Mouse (Mus musculus): ENCODE measurements around the gene Bicra.

Bicra gene

DNA sequence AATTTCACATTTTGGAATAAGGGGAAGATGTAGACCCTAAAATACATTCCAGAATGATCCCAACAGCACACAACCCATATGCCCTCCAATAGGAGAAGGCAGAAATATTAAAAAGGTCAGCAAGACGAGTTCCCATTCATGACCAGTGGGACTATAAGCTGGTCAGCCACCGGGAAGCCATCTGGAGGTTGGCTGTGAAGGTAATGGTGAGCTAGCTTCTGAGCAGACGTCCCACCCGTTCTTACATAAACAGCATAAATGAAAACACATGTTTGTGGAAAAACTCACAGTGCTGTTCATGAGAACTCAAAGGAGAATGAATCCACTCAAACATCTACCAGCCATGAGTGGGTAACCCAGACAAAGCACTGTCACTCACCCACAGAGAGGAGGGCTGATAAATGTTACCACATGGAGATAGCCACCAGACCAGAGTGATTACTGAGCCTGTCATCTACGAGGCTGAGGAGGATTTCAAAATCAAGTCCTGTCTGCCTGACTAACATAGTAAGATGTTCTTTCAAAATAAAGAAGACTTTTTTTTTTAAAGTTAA, 33.9 kb downstream of the Bicra start:
- no peak for DNase-seq

DNA sequence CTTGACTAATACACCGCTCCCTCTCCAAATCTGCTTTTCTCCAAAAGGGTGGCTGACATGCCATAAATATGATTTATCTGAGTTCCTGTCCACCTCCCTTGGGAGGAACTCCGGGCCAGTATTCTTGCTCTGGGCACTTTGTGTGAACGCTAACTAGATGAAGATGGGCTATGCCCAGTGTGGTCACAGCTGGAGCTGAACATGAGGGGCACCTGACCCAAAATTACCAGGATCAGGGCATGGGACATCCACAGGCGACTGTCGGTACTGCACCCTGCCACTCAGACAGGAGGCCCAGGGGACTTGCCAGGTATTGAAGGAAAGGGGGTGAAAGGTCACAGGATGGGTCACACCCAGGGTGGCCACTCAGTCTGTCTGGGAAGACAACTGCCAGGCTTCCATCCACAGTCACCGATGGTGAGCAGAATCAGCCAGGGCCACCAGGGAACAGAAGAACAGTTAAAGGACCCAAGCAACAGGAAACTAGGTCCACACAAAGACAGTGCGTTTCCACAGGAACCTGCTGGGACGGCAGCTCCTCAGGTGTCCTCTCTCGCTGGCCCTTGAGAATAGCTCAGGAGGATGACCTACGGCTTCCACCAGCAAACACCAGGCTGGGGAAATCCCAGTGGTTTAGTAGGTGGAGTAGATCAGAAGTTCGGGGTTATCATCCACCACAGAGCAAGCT, 35.0 kb downstream of the Bicra start:
- DNase-seq, result peak; percentile 62

GRCm38 (mm10) chr7:16011418-16012085, 36.2 kb downstream of the Bicra start:
- DNase-seq, result no peak

DNA sequence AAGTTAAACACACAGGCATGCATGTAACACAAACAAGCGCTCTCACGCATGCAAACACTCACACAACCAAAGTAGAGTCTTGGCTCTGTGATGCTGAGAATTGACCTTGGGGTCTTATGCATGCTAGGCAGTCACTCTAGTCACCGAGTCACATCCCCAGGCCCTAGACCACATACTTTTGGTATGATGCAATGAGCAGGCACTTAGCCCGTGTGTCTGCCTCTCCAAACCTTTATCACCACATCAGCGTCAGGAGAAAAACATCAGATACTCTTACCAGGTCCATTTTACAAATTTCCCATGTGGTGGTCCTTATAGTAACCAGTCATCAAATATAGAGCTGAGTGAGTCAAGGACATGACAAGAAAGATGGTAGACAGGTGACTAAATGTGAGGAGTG, 37.1 kb downstream of the Bicra start:
- no peak for DNase-seq

GRCm38 (mm10) chr7:16009636-16010035, 38.1 kb downstream of the Bicra start:
- no peak for DNase-seq

DNA sequence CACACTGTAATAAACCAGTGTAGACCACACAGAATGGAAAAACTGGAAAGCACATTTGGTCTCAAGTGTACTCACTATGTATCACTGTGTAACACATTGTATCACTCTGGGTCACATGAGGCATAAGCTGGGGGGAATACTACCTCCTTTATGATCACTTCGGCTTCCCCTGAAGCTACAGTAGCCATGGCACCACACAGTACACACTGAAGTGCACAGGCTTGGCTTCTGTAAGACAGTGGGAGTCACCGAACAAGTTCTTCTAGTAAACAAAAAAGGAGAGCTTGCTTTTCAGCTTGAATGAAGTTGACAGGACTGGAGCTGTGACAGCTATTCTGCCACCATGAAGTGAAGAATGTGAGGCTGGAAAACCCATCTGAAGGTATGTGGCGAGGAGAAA, 42.7 kb downstream of the Bicra start:
- DNase-seq, result no peak

GRCm38 (mm10) chr7:16004177-16004856, 43.4 kb downstream of the Bicra start:
- DNase-seq, result no peak

- DNase-seq, result no peak
Observed at GRCm38 (mm10) chr7:16003032-16003431, 44.7 kb downstream of the Bicra start.

- no peak for DNase-seq
Observed at GRCm38 (mm10) chr7:16002171-16002570, 45.5 kb downstream of the Bicra start.

GRCm38 (mm10) chr7:16001691-16002090, 46.0 kb downstream of the Bicra start:
- DNase-seq, result no peak

DNA sequence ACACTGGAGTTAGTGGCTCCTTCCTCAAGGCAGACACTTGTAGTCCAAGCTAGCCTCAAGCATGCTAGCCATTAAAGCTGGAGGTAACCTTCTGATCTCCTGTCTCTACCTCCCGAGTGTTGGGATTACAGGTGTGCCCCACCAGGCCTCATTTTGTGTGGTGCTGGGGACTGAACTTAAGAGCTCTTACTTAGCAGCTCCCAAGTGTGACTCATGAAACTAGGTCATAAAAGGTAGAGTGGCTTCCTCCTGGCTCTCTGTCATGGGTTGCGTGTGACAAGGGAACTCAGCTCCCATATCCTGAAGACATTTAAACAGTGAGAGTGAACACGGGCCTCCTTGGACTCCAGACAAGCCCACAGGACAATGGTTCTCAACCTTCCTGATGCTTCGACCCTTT, 53.9 kb downstream of the Bicra start:
- no peak for DNase-seq

GRCm38 (mm10) chr7:15993152-15993551, 54.6 kb downstream of the Bicra start:
- DNase-seq, result peak; percentile 92

- peak; percentile 73 for DNase-seq
Observed at GRCm38 (mm10) chr7:15991764-15992163, 56.0 kb downstream of the Bicra start.

- DNase-seq, result peak; percentile 52
Observed at GRCm38 (mm10) chr7:15987661-15988356, 59.9 kb downstream of the Bicra start.

- peak; percentile 65 for DNase-seq
Observed at GRCm38 (mm10) chr7:15982729-15983407, 64.9 kb downstream of the Bicra start.

DNA sequence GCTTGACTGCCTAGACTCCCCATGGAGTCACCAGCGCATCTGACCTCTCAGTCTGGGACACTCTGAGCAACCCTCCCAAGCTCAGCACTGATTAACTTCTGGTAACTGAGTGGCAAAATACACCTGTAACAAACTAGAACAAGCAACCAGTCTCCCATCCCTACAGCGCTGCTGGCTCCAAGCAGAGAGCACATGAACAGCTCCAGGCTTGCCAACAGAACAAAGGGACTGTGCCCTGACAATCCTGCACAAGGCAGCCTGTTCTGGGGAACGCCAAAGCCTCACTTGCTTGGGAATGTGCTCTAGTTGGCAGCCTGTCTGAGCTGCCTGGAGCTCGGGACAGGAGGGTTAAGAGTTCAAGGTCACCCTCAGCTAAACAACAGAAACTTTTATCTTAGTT, 66.2 kb downstream of the Bicra start:
- peak; percentile 95 for DNase-seq

GRCm38 (mm10) chr7:15980246-15980645, 67.5 kb downstream of the Bicra start:
- peak; percentile 83 for DNase-seq

- DNase-seq, result peak; percentile 54
Observed at GRCm38 (mm10) chr7:15975904-15976303, 71.8 kb downstream of the Bicra start.

DNA sequence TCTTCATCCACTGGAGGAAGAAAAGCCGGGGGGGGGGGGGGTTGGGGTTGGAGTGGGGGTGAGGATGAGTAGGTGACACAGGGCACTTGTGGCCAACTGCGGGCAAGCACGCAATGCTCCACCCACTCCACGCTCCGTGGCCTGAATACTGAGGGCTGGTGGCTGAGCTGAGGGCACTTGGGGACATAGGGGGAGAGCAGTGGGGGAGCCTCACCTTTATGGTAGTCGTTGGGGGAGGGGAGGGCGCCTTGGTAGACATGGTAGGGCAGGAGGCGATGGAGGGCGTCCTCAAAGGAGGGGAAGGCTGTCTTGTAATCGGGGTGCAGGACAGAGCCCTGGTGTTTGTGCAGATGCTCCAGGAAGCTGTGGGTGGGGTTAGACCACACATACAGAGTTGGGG, 72.3 kb downstream of the Bicra start:
- DNase-seq, result no peak

DNA sequence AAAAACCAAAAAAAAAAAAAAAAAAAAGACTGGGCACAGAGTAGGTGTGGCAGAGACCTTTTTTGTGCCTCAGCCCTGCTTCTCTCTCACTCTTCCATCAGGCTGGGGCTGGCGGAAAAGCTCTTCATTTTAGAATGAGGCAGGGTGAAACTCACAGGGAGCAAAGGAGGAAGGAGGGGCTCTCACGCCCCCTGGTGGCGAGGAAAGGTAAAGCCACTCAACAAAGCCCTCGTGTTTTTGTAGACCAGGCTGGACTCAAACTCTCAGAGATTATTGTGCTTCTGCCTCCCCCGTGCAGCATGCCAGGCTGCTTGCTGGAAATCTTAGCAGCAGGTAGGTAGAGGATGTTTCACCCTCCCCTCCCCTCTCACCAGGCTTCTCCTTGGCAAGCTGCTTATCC, 73.0 kb downstream of the Bicra start:
- peak; percentile 66 for DNase-seq

DNA sequence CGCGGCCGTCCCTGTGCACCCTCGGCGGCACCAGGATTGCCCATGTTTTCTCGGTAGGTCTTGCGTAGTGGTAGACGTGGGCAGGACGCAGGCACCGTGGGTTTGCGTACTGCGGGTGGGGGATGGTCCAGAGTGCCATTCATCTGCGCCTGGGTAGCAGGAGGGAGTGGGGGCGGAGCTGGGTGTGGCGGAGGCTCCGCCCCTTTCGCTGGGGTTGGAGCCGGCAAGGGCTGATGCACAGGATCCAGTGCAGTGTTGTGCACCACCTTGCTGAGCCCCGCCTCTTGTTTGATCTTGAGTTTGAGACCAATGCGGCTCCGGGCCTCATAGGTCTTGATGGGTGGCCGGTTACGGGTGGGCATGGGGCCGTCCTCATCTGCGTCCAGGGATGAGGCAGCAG, 75.5 kb downstream of the Bicra start:
- no peak for DNase-seq

- no peak for DNase-seq
Observed at GRCm38 (mm10) chr7:15969674-15970073, 78.0 kb downstream of the Bicra start.

GRCm38 (mm10) chr7:15968322-15968721, 79.4 kb downstream of the Bicra start:
- DNase-seq, result no peak

Data from kidney, adult 9 months (tissue).